Mouse (Mus musculus) layer of hippocampus, adult 2 months (tissue): ENCODE data around the gene Wnt1. TPM values are rescaled to one million over a fixed set of nuclear protein-coding genes. Genes with fewer than 3 reads are reported as not detected.
"Not testable (repeated sequence)": the region's sequence is repeated elsewhere in the genome, so short reads cannot be mapped to it uniquely, and the experiment has no call there.

Experiments used
- DNase-seq, 2 experiments: peaks; one replicate each; pipeline ENCODE4 v3.0.0; 2022; ENCODE audit warnings: low spot score in 2 of 2
- H3K27ac ChIP-seq: fragments of 200-600 bp; 2 replicates; pipeline ENCODE4 v1.8.1; 2022
- H3K4me3 ChIP-seq: fragments of 200-600 bp; 2 replicates; pipeline ENCODE4 v1.8.1; 2022; ENCODE audit warnings: mild to moderate bottlenecking
- CTCF ChIP-seq: fragments of 200-600 bp; conservative IDR thresholded peaks from 2 replicates; pipeline ENCODE4 v1.8.1; 2022; ENCODE audit warnings: antibody characterized with exemption, mild to moderate bottlenecking, moderate library complexity
- total RNA-seq, 2 experiments: library from RNA; stranded (reverse); gene quantifications; 2 replicates each; pipeline ENCODE4 v1.2.3; 2021

Gene Wnt1
- total RNA-seq, 2 experiments from 2014 or later = not detected

GRCm38 (mm10) chr15:98802926-98803325, 13.3 kb downstream of the Wnt1 start:
- no peak overlapping the region for H3K27ac ChIP-seq

GRCm38 (mm10) chr15:98804054-98804453, 14.4 kb downstream of the Wnt1 start:
- DNase-seq = peak; percentile 89 to 95
- H3K27ac ChIP-seq = peak overlapping the region; percentile 97
- TF ChIP-seq CTCF = peak; percentile 97
- H3K4me3 ChIP-seq = peak overlapping the region; percentile 72

More at GRCm38 (mm10) chr15:98802926-98803325, 13.3 kb downstream of the Wnt1 start:
- DNase-seq = no peak
- no peak for TF ChIP-seq CTCF
- H3K4me3 ChIP-seq = no peak overlapping the region

GRCm38 (mm10) chr15:98805324-98806040, 15.8 kb downstream of the Wnt1 start:
- TF ChIP-seq CTCF = peak; percentile 81
- Histone ChIP-seq H3K4me3 (peak overlapping the region; percentile 72), H3K27ac (peak overlapping the region; percentile 97)
- DNase-seq = peak; percentile 65 to 77

- no peak for DNase-seq
- Histone ChIP-seq H3K4me3 (peak overlapping the region; percentile 72), H3K27ac (peak overlapping the region; percentile 97)
- TF ChIP-seq CTCF = no peak
Measured at GRCm38 (mm10) chr15:98806071-98806808, 16.6 kb downstream of the Wnt1 start.

GRCm38 (mm10) chr15:98806809-98807770, 17.4 kb downstream of the Wnt1 start:
- peak overlapping the region; percentile 97 for H3K27ac ChIP-seq
- no peak for DNase-seq
- TF ChIP-seq CTCF = no peak
- peak overlapping the region; percentile 72 for H3K4me3 ChIP-seq

- H3K4me3 ChIP-seq = peak overlapping the region; percentile 72
- DNase-seq = peak; percentile 84
- H3K27ac ChIP-seq = peak overlapping the region; percentile 97
- TF ChIP-seq CTCF = no peak
Measured at GRCm38 (mm10) chr15:98807895-98808650, 18.4 kb downstream of the Wnt1 start.

- DNase-seq = peak; percentile 84 to 93
- no peak for TF ChIP-seq CTCF
- H3K4me3 ChIP-seq = peak overlapping the region; percentile 72
- H3K27ac ChIP-seq = peak overlapping the region; percentile 97
Measured at GRCm38 (mm10) chr15:98808651-98809134, 19.0 kb downstream of the Wnt1 start.

- H3K27ac ChIP-seq = peak within 1 kb of the TSS; percentile 97
- no peak for DNase-seq
- peak within 1 kb of the TSS; percentile 72 for H3K4me3 ChIP-seq
- TF ChIP-seq CTCF = no peak
Measured at GRCm38 (mm10) chr15:98809390-98809789, 19.7 kb downstream of the Wnt1 start, which contains the start of gene Ddn. Ddn (minus strand) TSS chr15:98809490.

- DNase-seq, H3K4me3 ChIP-seq: not testable (repeated sequence)
- peak overlapping the region; percentile 97 for H3K27ac ChIP-seq
- TF ChIP-seq CTCF = peak; percentile 64
Measured at GRCm38 (mm10) chr15:98810212-98810611, 20.6 kb downstream of the Wnt1 start.

GRCm38 (mm10) chr15:98812741-98813424, 23.2 kb downstream of the Wnt1 start:
- Histone ChIP-seq H3K4me3 (peak overlapping the region; percentile 33), H3K27ac (peak overlapping the region; percentile 97)
- peak; percentile 80 to 91 for DNase-seq
- TF ChIP-seq CTCF = no peak

- Histone ChIP-seq H3K4me3 (no peak overlapping the region), H3K27ac (no peak overlapping the region)
- DNase-seq = no peak
- TF ChIP-seq CTCF = peak; percentile 23; the same call in 1 of the 2 replicates
Measured at GRCm38 (mm10) chr15:98818171-98818570, 28.5 kb downstream of the Wnt1 start.
